Mouse (Mus musculus) testis, postnatal 14 days (tissue): Measurements from ENCODE around the gene Grid1.

Experiments
- DNase-seq: peaks from one replicate; pipeline ENCODE4 v3.0.0; 2021; ENCODE audit warnings: low spot score

The Grid1 gene

DNA sequence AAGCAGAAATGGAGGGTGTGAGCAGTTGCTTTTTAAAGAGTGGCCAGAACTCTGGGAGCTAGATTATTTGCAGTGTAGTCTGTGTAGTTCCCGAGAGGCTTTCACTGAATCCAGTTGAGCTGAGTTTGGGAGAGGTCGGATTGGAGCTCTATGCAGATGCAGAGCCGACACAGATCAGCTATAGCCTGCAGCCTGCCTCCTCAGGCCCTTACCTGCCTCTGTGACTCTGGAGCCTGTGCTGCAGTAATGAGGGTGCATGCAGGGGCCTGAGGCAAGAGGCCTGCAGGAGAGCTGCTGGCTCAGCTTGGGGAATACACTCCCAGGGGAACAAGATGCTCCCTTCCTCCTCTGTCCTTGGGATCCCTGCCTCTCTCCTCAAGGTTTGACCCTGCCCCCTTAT lies 296.0 kb downstream of the Grid1 start:
- no peak for DNase-seq

DNA sequence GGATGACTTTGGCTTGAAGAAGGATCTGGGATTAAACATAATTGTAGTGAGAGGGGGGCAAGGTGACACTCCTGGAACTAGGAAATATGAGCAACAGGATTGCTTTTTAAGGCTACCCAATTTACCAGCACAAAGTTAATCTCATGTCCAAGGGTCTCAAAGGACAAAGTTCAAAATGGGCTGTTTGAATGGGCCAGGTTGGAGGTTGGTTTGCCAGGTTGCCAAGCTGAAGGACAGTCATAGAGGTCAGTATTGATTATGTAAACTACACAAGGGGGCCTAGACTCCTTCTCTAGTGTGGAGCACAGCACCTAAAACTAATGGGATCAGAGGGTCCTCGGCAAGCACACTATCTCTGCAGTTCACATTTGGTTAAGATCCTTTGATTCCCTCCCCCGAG lies 300.2 kb downstream of the Grid1 start:
- no peak for DNase-seq

DNA sequence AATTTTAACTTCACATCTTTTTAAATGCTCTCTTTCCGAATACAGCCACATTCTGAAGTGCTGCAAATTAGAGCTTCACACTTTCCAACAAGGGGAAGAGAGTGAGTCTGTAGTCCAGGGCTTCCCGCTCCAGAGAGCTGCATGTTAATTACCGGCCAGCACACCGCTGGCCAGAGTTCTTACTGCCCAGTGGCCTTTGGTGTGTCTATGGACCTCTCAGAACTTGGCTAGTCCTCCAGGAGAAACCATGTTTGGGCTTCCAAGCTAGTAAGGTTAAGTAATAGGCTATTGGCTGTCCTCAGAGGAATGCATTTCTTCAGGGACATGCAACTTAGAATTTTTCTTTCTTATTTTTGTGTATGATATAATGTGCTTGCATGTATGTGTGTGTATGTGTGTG lies 301.0 kb downstream of the Grid1 start:
- no peak for DNase-seq

DNA sequence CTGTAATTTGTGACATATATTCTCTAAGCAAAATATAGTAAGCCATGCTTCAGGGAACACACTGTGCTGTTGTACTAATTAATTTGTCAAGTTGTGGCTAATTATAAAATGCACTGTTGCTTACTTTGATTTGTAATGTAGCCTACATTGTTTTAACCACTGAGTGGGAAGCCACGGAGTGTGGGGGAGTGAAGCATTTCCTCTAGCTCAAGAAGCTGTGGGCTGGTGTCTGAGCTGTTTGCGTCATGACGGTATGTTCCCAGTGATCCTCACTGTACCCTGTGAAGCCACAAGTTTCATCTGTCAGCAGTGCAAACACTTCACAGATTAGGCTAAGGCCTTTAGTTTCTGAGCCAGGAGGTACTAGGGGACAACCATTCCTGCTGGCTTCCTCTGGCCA lies 302.2 kb downstream of the Grid1 start:
- no peak for DNase-seq

DNA sequence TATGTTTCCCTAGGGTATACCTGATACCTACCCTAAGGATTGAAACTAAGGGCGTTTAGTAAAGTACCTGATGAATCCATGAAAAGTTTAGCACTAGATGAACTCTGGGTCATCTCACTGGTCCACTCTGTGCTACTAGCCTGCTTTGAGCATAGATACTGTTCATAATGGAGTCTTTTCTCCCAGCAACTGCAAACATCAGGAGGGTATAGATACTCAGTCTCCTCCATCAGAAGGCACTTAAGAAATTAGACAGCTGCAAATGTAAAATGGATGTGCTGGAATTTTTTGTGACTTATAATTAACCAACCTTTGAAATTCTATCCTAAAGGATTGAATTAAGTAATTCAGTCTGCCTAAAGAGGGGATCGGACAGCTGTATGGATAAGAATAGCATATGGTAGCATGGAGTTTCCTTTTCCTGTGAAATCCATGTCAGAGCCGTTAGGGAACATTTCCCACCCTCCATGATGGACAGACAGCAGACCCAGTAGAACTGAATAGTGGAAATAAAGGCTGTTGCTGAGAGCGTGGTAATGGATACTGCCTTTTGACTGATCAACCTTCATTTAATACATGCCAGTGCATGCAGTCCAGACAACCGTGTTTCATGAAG lies 303.5 kb downstream of the Grid1 start:
- DNase-seq: no peak

DNA sequence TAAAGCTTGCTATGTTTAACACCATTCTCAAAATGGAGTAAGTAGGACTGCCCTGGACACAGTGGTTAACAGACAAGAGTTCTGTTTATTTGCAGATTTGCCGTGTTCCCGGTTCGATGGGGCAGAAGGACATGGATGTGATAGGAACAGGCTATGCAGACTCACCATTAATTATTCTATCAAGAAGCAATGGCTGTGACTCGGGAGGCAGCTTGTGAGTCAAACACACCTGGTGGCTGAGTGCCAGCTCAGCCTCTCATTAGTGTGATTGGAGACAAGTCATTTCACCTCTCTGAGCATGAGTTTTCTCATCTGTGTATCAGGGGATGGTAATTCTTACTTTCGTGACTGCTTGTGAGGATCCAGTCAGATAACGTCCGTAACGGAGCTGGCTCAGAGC lies 307.7 kb downstream of the Grid1 start:
- no peak for DNase-seq

DNA sequence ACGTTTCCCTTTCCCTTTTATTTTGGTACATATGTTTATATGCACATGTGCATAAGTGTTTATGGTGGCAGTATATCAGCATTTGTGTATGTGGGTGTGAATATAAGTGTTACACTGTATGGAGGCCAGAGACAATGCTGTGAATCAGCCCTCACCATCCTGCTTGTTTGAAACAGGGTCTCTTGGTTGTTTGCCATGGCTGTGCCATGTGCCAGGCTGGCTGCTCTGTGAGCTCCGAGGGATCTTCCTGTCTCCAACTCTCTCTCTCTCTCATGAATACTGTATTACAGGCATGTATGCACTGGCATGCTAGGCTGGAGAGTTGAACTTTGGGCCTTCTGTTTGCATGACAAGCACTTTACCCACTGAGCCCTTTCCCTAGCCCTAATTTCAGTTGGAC lies 315.1 kb downstream of the Grid1 start:
- DNase-seq: no peak

DNA sequence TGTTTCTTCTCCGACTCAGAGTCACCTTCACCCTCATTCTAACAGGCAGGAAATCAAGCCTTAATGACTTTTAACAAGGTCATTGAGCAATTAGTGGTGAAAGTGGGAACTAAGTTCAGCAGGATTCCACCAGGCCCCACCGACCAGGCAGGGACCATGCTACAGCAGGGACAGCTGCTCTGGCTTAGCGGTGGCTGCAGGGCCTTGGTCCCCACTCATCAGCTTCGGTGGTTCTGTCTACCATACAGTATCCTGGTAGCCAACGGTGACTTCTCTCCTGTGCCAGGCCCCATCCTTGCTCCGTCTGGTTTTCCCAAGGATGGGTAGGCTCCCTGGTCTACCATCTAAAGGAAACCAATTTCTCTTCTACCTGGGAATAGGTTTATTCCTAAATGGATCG lies 318.2 kb downstream of the Grid1 start:
- no peak for DNase-seq

DNA sequence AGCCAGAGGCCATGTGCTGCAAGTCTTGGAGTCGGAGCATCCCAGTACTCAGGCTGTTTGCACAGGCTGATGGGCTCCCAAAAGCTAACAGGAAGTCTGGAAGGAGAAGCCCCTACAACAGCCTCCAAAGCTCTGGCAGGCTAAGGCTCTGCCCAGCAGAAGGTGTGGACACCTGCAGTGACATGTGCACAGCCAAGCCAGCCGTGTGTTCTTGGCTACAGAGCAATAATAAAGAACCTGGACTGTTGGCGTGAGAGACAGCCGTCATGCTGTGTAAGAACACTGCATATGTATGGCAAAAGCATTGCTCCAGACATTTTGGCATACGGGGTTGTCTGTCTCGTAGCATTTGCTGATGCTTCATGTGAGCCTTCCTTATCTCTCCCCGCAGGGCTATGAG lies 319.9 kb downstream of the Grid1 start:
- no peak for DNase-seq

DNA sequence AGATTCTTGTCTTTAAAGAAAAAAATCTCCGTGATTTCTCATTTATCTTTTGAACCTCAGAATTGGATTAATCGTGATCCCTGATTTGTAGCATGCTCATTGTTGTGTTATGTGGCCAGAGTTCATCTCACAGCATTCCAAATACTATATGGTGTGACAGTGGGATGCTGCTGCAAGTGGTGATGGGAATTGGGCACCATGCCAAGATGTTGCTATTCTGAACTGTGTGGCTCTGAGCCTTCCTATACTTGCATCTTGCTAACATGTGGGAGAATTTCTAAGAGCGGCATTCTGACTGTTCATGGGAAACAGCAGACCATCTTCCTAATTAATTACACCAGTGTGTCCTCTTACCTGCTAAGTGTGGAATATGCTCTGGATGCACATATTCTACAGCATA lies 332.5 kb downstream of the Grid1 start:
- DNase-seq: no peak

DNA sequence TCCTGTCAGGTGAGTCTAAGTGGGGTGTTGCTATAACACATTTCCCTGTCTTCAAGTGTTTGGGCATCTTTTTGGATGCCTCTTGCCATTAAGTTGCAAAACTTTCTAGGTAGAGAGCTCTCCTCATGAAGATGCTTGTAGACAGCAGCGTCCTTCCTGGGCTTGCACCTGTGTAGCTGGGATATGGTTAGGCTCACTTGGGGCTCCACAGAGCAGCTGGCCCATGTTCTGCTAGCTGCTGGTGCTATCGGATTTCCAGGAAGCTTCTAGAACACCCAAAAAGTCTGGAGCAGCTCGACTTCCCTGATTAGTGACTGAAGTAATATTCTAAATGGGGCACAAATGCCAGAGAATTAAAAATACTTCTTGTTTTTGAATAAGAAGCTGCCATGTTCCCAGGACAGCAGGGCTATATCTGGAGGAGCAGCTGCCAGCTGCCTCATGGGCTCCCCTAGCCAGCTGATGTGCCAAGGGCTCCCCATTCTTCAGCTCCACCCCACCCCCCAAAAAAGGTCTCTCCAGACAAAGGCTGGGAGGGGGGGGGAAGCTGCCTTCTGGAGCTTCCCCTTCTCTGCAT lies 333.9 kb downstream of the Grid1 start:
- no peak for DNase-seq

DNA sequence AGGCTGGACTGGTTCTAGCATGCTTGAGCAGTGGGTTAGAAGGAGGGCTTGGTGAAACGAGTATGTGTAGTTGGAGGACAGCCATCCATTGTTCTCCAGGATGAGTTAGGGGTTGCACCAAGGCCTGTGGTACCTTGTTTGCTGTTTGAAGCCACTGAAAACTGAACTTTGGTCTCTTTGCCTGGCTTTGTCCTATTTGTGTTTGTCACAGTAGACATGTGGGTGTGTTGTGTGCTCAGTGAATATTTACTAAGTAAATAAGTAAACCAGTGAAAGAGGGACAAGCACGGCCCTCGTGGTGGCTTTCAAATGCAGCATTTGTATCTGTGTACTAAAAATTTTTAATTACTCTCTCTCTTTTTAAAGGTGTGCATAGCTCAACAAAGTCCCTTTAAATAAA lies 334.5 kb downstream of the Grid1 start:
- DNase-seq: no peak

DNA sequence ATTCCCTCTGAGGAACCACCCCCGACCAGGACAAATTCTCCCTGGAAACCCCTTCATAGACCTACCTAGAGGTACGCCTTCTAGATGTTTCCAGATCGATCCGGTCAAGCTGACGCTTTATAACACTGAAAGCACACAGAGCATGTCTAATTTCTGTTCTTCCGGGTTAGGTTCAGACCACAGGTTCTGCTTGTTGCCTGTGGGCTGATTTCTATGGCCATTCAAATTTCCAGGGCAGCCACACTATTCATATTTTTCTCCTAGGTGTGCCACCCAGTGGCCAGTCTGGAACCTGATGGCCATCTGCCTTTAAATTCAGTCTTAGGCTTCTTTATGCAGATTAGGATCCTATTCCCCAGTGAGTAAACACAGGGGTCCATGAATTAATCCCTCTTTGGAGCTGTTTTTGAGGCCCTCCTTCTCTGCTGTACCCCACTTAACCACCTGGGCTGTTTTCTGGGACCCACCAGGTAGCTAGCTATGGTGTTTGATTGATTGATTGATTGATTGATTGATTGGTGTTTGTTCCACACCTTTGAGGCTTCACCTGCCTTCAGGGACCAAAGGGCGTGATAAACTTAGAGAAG lies 337.3 kb downstream of the Grid1 start:
- DNase-seq: no peak

DNA sequence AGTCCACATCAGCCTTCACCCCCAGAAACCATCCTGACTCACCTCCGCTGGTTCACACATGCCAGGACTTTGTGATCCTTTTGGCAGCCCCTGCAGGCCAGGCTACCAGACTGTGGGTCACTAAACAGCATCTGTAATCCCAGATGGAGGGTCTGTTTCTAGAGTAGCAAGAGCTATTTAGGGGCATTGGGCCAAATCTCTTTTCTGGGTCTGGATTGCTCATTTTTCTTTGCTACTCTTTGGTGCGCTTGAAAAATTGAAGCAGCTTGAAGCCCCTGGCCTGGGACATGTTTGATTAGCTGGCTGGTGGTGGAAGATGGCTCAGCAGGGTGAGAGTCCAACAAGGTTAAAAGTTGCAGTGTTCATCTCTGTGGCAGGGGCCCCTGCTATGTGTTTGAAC lies 339.4 kb downstream of the Grid1 start:
- no peak for DNase-seq

DNA sequence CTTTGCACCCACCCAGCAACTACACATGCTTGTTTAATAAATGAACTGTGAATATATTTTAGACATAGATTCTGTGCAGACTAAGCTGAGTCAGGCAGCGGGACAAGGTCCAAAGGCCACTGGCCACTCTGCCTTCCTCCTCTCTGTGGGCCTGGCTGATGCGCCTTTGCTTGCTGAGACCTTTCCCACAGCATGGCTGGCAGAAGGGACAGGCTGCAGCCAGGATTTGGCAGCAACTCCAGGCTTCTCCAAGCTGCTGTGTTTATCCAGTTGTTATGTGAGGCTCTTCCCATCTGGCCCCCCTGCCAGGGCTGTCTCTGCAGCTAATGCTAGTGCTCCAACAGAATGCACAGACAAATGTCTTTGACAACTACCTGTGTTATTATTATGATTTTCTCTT lies 347.5 kb downstream of the Grid1 start:
- DNase-seq: no peak

DNA sequence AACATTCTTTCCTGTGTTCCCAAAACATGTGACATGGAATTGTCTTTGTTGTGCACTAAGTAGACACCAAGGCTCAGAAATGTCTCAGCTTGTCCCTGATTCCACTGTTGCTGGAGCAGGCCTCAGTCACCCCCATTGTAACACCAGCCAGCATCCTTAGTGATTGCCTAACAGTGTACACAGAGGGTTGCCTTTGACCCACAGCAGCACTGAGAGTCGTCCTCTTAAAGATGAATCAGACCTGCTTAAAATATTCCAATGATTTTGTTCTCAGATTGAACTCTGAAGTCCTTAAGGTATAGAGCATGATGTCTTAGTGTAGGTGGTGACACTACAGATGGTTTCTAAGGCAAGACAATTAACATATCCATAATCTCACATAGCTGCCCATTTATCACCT lies 354.0 kb downstream of the Grid1 start:
- DNase-seq: no peak

DNA sequence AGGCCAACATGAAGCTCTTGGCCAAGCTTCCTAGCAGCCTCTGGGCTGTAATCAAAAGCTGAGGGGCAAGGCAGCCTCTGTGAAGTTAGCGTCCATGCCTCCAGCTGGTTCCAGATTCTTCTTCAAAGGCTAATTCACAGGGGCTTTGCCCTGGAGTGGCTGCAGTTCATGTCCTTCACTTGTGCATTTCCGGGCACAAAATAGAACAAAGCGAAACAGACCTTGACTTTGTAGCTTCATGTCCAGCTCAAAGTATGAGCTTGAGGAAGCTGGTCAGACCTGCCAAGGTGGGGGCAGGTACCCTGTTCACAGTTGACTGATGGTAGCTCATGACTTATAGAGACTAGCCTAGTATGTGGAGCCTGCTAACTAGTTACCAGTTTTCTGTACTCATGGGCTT lies 356.1 kb downstream of the Grid1 start:
- DNase-seq: no peak

DNA sequence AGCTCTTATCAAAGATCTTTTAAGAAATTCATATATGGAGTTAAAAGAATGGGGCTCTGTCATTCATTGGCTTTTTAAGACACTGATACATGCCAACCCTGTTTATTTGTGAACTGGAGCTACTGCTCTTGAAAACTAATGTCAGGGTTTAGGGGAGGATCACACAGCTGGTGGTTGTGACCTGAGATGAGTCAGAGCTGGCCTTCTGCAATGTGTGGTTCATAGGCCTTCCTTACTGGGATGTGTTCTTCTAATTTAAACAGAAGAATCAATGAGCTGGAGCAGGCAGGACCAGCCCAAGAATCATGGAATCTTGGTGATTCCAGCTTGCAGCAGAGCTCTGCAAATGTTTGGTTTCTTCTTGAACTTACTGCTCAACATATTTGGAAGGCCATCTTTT lies 359.2 kb downstream of the Grid1 start:
- DNase-seq: no peak

DNA sequence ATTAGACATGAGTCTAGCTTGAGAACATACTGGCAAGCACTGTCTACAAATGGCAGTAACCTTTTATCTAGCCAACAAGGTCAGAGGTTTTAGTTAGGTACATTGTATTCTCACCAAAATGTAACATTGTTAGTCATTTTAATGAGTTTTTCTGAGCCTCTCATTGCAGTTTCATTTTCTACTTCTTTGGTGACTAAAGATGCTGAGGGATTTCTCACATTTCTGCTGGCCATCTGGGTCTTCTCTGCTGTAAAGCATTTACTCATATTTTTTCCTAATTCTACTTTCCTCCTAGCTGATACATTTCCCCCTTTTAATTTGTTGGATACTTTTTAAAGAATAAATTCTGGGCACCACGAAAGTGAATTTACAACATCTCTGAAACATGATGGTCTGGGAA lies 365.5 kb downstream of the Grid1 start:
- DNase-seq: no peak

DNA sequence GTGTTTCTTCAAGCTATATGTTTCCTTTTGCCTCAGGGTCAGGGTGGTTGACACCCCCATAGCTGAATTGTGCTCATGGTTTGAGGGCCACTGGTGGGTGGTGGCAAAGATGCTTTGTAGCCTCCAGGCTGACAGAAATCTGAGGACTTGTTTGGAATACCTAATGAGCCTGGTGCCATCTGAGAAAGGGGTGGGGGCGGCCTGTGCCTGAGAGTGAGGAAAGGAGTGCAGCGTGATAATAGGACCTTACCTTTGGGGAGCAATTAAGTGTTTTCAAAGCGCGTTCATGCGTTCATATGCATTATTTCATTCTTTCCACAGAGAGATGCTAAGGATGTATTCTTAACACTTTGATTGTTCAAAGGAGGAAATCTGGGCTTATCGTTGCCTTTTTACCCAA lies 372.3 kb downstream of the Grid1 start:
- no peak for DNase-seq

DNA sequence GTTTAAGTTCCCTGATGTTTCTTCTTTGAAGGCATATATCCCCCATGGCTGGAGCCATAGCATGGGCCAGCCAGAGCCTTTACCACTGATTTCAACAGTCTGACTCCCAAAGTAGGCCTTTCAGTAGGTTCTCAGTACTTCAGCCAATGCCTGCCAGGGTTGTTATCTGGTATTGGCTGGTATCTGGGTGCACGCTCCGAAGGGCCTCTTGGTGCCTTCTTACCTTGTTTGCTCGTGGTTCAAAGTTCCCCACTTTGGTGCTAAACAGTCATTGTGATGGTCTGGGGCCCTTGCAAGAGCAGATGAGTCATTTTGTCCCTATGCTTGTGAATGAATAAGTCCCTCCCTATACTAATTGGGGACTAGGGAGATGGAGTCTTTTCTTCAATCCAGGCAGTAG lies 377.5 kb downstream of the Grid1 start:
- no peak for DNase-seq

DNA sequence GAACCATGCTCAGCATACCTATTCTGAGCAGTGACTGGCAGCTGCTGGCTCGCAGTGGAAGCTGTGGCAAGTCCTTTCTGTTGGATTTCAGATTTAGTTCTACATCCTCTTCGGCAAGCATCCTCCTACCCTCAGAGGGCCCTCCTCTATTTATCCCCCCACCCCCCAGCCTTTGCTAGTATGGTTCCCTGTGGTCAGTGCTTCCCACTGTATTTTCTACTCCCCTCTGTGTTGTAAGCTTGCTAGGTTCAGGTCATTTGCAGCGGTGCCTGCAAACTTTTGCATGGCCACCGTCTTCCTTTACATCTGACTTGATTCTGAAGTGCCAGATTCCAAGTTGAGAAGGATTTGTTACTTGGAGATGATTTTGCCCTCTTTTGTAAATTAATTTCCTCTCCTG lies 378.5 kb downstream of the Grid1 start:
- DNase-seq: no peak

DNA sequence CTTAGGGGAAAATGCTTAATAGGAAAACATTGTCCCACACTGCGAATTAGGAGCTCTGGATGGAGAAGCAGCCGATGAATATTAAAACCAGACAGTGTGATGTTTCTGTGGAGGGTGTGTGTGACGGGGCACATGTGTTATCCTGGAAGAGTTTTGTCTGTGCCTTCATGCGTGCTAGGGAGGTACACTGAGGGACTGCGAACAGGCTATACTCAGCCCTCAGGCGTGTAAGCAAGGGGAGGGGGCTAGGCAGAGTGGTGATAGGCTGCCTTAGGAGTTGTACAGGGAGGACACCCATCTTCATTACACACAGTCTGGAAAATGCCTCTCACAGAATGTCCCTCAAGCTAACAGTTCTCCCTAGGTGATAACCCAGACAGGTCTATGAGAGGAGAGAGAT lies 379.0 kb downstream of the Grid1 start:
- DNase-seq: no peak

DNA sequence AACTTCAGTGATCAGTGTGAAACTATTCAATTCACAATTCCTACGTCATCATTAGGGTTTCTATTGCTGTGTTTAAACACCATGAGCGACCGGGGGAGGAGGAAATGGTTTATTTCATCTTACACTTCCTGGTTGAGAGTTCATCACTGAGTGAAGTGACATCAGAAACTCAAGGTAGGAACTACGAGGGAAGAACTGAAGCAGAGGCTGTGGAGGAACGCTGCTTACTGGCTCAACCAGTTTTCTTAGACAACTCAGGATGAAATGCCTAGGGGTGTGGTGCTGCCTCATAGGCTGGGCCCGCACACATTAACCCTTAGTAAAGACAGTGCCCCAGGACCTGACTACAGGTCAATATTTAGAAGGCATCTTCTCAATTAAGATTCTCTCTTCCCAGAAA lies 389.5 kb downstream of the Grid1 start:
- no peak for DNase-seq
